Mouse (Mus musculus) kidney, adult 2 months (tissue): ENCODE data around the gene Usp6nl. TPM values are rescaled to one million over a fixed set of nuclear protein-coding genes. Genes with fewer than 3 reads are reported as not detected.

Source experiments
- DNase-seq: peaks from one replicate; pipeline ENCODE4 v3.0.0; 2021
- H3K27ac ChIP-seq: fragments of 200-500 bp; 2 replicates; pipeline ENCODE4 v1.5.1; 2012; ENCODE audit warnings: low read depth, low read length, control low read depth, inconsistent platforms; ENCODE audit not compliant: insufficient read depth
- H3K27me3 ChIP-seq: fragments of 200-500 bp; replicated peaks from 2 replicates; pipeline ENCODE4 v1.6.1; 2012; ENCODE audit warnings: mild to moderate bottlenecking, moderate library complexity, low read length, inconsistent platforms; ENCODE audit not compliant: control insufficient read depth, insufficient read depth
- H3K36me3 ChIP-seq: fragments of 200-500 bp; 2 replicates; pipeline ENCODE4 v1.6.1; 2012; ENCODE audit warnings: mild to moderate bottlenecking, moderate library complexity, low read length, inconsistent platforms; ENCODE audit not compliant: control insufficient read depth, insufficient read depth
- H3K4me1 ChIP-seq: fragments of 200-500 bp; 2 replicates; pipeline ENCODE4 v1.6.1; 2011; ENCODE audit warnings: low read length; ENCODE audit not compliant: control insufficient read depth, insufficient read depth
- H3K4me3 ChIP-seq: fragments of 200-500 bp; 2 replicates; pipeline ENCODE4 v1.5.1; 2011; ENCODE audit warnings: mild to moderate bottlenecking, low read depth, low read length, control low read depth; ENCODE audit not compliant: insufficient read depth
- CTCF ChIP-seq: fragments of 200-500 bp; conservative IDR thresholded peaks from 2 replicates; pipeline ENCODE4 v1.5.1; 2011; ENCODE audit warnings: low read depth, mild to moderate bottlenecking, control low read depth, low read length, moderate library complexity, mixed read lengths; ENCODE audit not compliant: insufficient read depth, insufficient read length
- POLR2A ChIP-seq: fragments of 200-500 bp; IDR thresholded peaks from one replicate; pipeline ENCODE4 v1.6.1; 2011; ENCODE audit warnings: low read depth, low read length, control low read depth
- WGBS: fragments of 180-500 bp; shearing (Covaris S2); methylation state at CpG from one replicate; pipeline ENCODE4 v1.1.7; 2018; 5-methylcytosine and 5-hydroxymethylcytosine counted together
- polyA plus RNA-seq: library from polyadenylated mRNA; depleted of rRNA; stranded (reverse); fragments of >200 nt; gene quantifications from 2 replicates; pipeline ENCODE4 v1.2.3, GENCODE M21; 2012

The Usp6nl gene
- polyA plus RNA-seq, 1 experiment: 8.9 TPM

DNA sequence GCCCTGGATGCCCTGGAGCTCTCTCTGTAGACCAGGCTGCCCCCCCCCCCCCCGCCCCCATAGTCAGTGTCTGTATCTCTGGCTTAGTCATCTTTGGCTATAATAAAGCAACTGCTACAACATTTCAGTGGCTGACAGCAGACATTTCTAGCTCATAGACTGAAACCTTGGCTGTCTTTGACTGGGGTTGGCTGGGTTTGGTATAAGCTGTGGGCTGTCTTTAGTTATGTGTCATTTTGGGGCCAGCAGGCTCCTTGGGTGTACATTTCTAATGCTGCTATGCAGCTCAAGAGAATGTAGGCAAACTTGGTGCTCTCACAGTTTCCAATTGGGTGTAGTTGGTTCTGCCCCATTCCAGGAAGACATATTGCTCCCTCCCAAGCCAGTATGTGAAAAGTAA lies 11.1 kb downstream of the Usp6nl start:
- Histone ChIP-seq H3K4me3 (no peak overlapping the region), H3K27me3 (no peaks in the 10 kb centered on the region), H3K4me1 (peaks cover 27% of the 10 kb centered on the region), H3K27ac (no peak overlapping the region), H3K36me3 (no peaks in the 10 kb centered on the region)
- TF ChIP-seq CTCF (no peak), POLR2A (no peak)
- no peak for DNase-seq
- 95% methylated on average over 1 of the region's 1 CpGs for whole genome bisulfite sequencing

- DNase-seq: peak; percentile 83
- peaks cover 27% of the 10 kb centered on the region for H3K4me1 ChIP-seq
- no peak overlapping the region for H3K27ac ChIP-seq
- TF ChIP-seq CTCF (no peak), POLR2A (no peak)
- no peak overlapping the region for H3K4me3 ChIP-seq
- WGBS: 63% methylated on average over 6 of the region's 6 CpGs
- H3K27me3 ChIP-seq: no peaks in the 10 kb centered on the region
- H3K36me3 ChIP-seq: no peaks in the 10 kb centered on the region
These were observed 11.5 kb downstream of the Usp6nl start for GRCm38 (mm10) chr2:6334011-6334410.

- Histone ChIP-seq H3K36me3 (no peaks in the 10 kb centered on the region), H3K27me3 (no peaks in the 10 kb centered on the region), H3K4me1 (peaks cover 27% of the 10 kb centered on the region), H3K4me3 (no peak overlapping the region), H3K27ac (no peak overlapping the region)
- TF ChIP-seq CTCF: no peak
- TF ChIP-seq POLR2A: no peak
- 55% methylated on average over 14 of the region's 14 CpGs for WGBS
- peak; percentile 31 for DNase-seq
These were observed 12.7 kb downstream of the Usp6nl start for GRCm38 (mm10) chr2:6335032-6335735.

DNA sequence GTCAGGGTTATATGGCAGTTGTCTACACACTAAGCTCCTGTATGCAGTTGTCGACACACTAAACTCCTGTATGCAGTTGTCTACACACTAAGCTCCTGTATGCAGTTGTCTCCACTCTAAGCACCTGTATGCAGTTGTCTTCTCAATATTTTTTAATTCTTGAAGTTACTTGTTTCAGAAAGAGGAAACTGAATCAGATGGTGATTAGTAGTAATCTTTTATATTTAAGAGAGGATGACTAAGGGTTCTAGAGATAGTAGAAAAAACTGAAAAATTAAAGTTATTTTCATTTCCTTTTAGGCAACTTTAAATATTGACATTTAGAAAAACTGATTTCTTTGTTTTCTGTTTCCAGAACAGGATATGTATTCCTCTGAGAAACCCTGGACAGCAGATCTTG lies 13.5 kb downstream of the Usp6nl start:
- H3K36me3 ChIP-seq: no peaks in the 10 kb centered on the region
- WGBS: 98% methylated on average over 1 of the region's 1 CpGs
- H3K27me3 ChIP-seq: no peaks in the 10 kb centered on the region
- H3K27ac ChIP-seq: no peak overlapping the region
- no peak for TF ChIP-seq CTCF
- no peak for TF ChIP-seq POLR2A
- H3K4me1 ChIP-seq: peaks cover 23% of the 10 kb centered on the region
- no peak for DNase-seq
- no peak overlapping the region for H3K4me3 ChIP-seq

GRCm38 (mm10) chr2:6336649-6337048 lies 14.2 kb downstream of the Usp6nl start:
- no peak for DNase-seq
- Histone ChIP-seq H3K27ac (no peak overlapping the region), H3K27me3 (no peaks in the 10 kb centered on the region), H3K36me3 (no peaks in the 10 kb centered on the region), H3K4me1 (peaks cover 20% of the 10 kb centered on the region), H3K4me3 (no peak overlapping the region)
- 86% methylated on average over 3 of the region's 3 CpGs for WGBS
- TF ChIP-seq CTCF: no peak
- TF ChIP-seq POLR2A: no peak

GRCm38 (mm10) chr2:6337436-6337835 lies 15.0 kb downstream of the Usp6nl start:
- Histone ChIP-seq H3K27me3 (no peaks in the 10 kb centered on the region), H3K27ac (no peak overlapping the region), H3K36me3 (no peaks in the 10 kb centered on the region), H3K4me3 (no peak overlapping the region), H3K4me1 (peaks cover 15% of the 10 kb centered on the region)
- TF ChIP-seq POLR2A (no peak), CTCF (no peak)
- WGBS: 63% methylated on average over 2 of the region's 2 CpGs
- no peak for DNase-seq

GRCm38 (mm10) chr2:6338031-6338629 lies 15.7 kb downstream of the Usp6nl start:
- TF ChIP-seq POLR2A: no peak
- TF ChIP-seq CTCF: no peak
- Histone ChIP-seq H3K27ac (no peak overlapping the region), H3K4me3 (no peak overlapping the region), H3K27me3 (no peaks in the 10 kb centered on the region), H3K36me3 (no peaks in the 10 kb centered on the region), H3K4me1 (peaks cover 15% of the 10 kb centered on the region)
- WGBS: 61% methylated on average over 9 of the region's 9 CpGs
- no peak for DNase-seq
